Mouse (Mus musculus) lung, embryonic 16.5 days (tissue): ENCODE measurements around the gene Dnmt1. TPM values are rescaled to one million over a fixed set of nuclear protein-coding genes. Genes with fewer than 3 reads are reported as not detected.
A peak's percentile ranks its signal among the peaks of the same experiment; 100 is the strongest.

Source experiments
- ATAC-seq: fragments of 200-750 bp; cut with Nextera tagmentation; 2 replicates; pipeline ENCODE4 v1.8.0; 2017; ENCODE audit warnings: low read depth, mild to moderate bottlenecking, moderate library complexity
- H3K27ac ChIP-seq: fragments of 300-500 bp; sonication (generic); 2 replicates; pipeline ENCODE4 v1.5.1; 2014; ENCODE audit warnings: mild to moderate bottlenecking, control low read depth, low read length
- H3K27me3 ChIP-seq: fragments of 300-500 bp; sonication (generic); 2 replicates; pipeline ENCODE4 v1.6.1; 2014; ENCODE audit warnings: low read depth, low read length, mixed read lengths; ENCODE audit not compliant: control insufficient read depth, insufficient read depth
- H3K36me3 ChIP-seq: fragments of 300-500 bp; sonication (generic); 2 replicates; pipeline ENCODE4 v1.6.1; 2014; ENCODE audit warnings: low read length; ENCODE audit not compliant: control insufficient read depth, insufficient read depth
- H3K4me1 ChIP-seq: fragments of 300-500 bp; sonication (generic); replicated peaks from 2 replicates; pipeline ENCODE4 v1.6.1; 2014; ENCODE audit warnings: low read length, mixed read lengths; ENCODE audit not compliant: control insufficient read depth, insufficient read depth
- H3K4me2 ChIP-seq: fragments of 300-500 bp; sonication (generic); 2 replicates; pipeline ENCODE4 v1.6.1; 2014; ENCODE audit warnings: low read depth, low read length, control low read depth
- H3K4me3 ChIP-seq: fragments of 300-500 bp; sonication (generic); 2 replicates; pipeline ENCODE4 v1.5.1; 2014; ENCODE audit warnings: mild to moderate bottlenecking, low read length, control low read depth
- H3K9ac ChIP-seq: fragments of 300-500 bp; sonication (generic); 2 replicates; pipeline ENCODE4 v1.6.1; 2014; ENCODE audit warnings: low read length, control low read depth
- H3K9me3 ChIP-seq: fragments of 300-500 bp; sonication (generic); 2 replicates; pipeline ENCODE4 v1.6.1; 2016; ENCODE audit warnings: low read length; ENCODE audit not compliant: control insufficient read depth
- WGBS: fragments of 180-500 bp; shearing (Covaris S2); extraction: QIAGEN DNeasy Blood & Tissue Kit; methylation state at CpG from one replicate; pipeline ENCODE4 v1.1.7; 2014; 5-methylcytosine and 5-hydroxymethylcytosine counted together
- polyA plus RNA-seq: library from polyadenylated mRNA; unstranded; fragments of >200 nt; fragmentation: Nextera tagmentation; extraction: Ambion mirVana; gene quantifications from 2 replicates; pipeline ENCODE4 v1.2.1, GENCODE M21; 2015

The Dnmt1 gene
- polyA plus RNA-seq, 1 experiment from 2014 or later = 97.1 TPM

DNA sequence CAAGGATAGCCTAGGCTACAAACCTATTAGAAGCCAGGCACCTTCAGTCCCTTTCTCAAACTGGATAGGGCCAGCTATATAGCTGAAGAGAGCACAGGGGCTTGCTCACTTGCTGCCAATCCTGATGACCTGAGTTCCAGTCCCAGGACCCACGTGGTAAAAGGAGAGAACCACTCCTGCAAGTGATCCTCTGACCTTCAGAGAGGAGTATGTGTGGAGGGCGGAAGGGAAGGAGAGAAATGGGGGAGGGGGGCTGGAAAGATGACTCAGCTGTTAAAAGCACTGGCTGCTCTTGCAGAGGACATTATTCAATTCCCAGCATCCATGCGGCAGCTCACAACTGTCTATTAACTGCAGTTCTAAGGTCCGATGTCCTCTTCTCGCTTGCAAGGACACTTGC lies 19.5 kb upstream of the Dnmt1 start:
- no peaks in the 10 kb centered on the region for H3K27me3 ChIP-seq
- WGBS = 43% methylated on average over 5 of the region's 5 CpGs
- H3K36me3 ChIP-seq = no peaks in the 10 kb centered on the region
- H3K4me1 ChIP-seq = peaks cover 33% of the 10 kb centered on the region
- no peak overlapping the region for H3K4me2 ChIP-seq
- H3K9ac ChIP-seq = no peak overlapping the region
- no peaks in the 10 kb centered on the region for H3K9me3 ChIP-seq
- ATAC-seq = no peak
- H3K27ac ChIP-seq = peak overlapping the region; percentile 88
- no peak overlapping the region for H3K4me3 ChIP-seq

- Histone ChIP-seq H3K9me3 (no peaks in the 10 kb centered on the region), H3K36me3 (no peaks in the 10 kb centered on the region), H3K27me3 (no peaks in the 10 kb centered on the region), H3K4me1 (peaks cover 38% of the 10 kb centered on the region), H3K4me3 (no peak overlapping the region), H3K4me2 (peak overlapping the region; percentile 16; the same call in 1 of the 2 replicates), H3K9ac (no peak overlapping the region), H3K27ac (peak overlapping the region; percentile 88)
- 35% methylated on average over 10 of the region's 10 CpGs for WGBS
- no peak for ATAC-seq
Observed at GRCm38 (mm10) chr9:20978409-20979095, 18.9 kb upstream of the Dnmt1 start.

DNA sequence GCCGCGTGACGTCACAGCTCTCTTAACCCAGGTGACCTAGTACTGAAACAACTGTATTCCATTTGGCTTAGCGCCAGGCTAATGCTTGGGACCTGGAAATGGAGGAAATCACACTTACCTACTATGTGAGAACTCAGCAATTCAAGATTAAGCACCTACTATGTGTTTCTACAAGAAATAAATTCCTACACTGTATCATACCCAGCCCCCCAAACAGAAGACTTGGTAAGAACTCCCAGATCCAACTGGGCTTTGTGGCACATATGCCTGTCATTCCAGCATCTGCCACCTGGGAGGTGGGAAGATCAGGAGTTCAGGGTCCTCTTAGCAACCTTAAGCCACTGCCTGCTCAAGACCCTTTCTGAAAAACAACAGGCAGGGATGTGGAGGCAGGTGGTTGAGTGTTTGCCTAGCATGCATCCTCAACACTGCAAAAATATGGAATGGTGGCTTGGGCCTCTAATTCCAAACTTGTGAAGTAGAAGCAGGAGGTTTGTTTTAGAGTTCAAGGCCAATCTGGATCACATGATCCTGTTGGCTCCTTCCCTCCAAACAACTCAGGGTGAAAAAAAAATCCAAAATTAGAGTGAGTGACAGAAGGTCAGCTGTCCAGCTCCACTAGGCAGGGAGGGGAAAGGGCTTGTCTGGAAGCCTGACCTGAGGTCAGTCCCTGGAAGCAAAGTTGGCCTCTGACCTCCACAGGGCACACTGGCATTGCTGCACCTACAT lies 17.4 kb upstream of the Dnmt1 start:
- Histone ChIP-seq H3K4me3 (peak overlapping the region; percentile 92), H3K27me3 (no peaks in the 10 kb centered on the region), H3K9me3 (no peaks in the 10 kb centered on the region), H3K36me3 (no peaks in the 10 kb centered on the region), H3K9ac (peak overlapping the region; percentile 99), H3K4me1 (peaks cover 46% of the 10 kb centered on the region), H3K4me2 (peak overlapping the region; percentile 83), H3K27ac (peak overlapping the region; percentile 99)
- ATAC-seq = no peak
- WGBS = 0% methylated on average over 4 of the region's 4 CpGs

DNA sequence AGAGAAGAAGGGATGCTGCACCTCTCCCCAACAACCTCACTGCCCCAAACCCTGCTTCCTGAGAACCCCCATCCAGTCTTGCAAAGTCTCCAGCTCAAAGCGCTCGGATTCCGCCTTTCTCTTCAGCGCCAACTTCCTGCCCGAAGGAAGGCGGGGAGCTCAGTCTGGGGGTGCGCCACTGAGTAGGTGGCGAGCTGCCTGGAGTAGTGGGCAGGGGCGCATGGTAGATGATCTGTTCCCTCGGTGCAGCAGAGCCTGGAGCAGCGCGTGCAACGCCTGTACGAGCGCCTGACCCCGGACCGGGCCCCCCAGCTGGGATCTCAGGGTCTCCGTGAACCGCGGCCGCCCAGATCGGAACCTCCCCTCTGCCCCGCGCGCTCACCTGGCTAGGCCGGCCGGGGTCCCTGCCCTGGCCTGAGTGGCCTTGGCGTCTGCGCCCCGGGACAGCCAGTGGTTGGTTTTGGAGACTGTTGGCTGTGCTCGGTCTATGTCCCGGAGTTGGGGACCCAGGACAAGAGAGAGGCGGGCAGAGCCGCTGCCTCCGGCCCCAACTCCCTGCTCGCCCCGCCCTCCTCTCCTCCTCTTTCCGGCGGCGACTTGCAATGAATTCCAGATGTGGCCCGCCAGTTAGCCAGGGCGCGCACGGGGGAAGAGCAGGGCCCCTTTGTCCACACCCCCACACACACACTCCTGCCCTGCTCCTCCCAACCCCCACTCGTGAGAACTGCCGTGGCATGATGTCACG lies 16.7 kb upstream of the Dnmt1 start, which contains the start of gene S1pr2:
Gene S1pr2, minus strand, starts transcription at position 566 of the 745 bp plus-strand sequence.
- Histone ChIP-seq H3K4me3 (peak within 1 kb of the TSS; percentile 92), H3K27ac (peak within 1 kb of the TSS; percentile 99), H3K9ac (peak within 1 kb of the TSS; percentile 99), H3K36me3 (no peaks in the 10 kb centered on the region), H3K4me2 (peak within 1 kb of the TSS; percentile 83), H3K9me3 (no peaks in the 10 kb centered on the region), H3K4me1 (peaks cover 51% of the 10 kb centered on the region), H3K27me3 (no peaks in the 10 kb centered on the region)
- ATAC-seq = peak; percentile 79
- WGBS = under 1% methylated on average over 44 of the region's 47 CpGs

- Histone ChIP-seq H3K27ac (peak overlapping the region; percentile 99), H3K9ac (peak overlapping the region; percentile 99), H3K36me3 (no peaks in the 10 kb centered on the region), H3K4me3 (peak overlapping the region; percentile 92), H3K4me1 (peaks cover 57% of the 10 kb centered on the region), H3K9me3 (no peaks in the 10 kb centered on the region), H3K4me2 (peak overlapping the region; percentile 83), H3K27me3 (no peaks in the 10 kb centered on the region)
- ATAC-seq = peak; percentile 60
- WGBS = under 1% methylated on average over 45 of the region's 45 CpGs
Observed at GRCm38 (mm10) chr9:20975431-20976215, 15.9 kb upstream of the Dnmt1 start.

- WGBS = 36% methylated on average over 6 of the region's 6 CpGs
- no peaks in the 10 kb centered on the region for H3K9me3 ChIP-seq
- H3K27me3 ChIP-seq = no peaks in the 10 kb centered on the region
- H3K4me2 ChIP-seq = peak overlapping the region; percentile 83
- peak overlapping the region; percentile 94 for H3K27ac ChIP-seq
- ATAC-seq = no peak
- peaks cover 53% of the 10 kb centered on the region for H3K4me1 ChIP-seq
- peak overlapping the region; percentile 24 for H3K9ac ChIP-seq
- H3K4me3 ChIP-seq = peak overlapping the region; percentile 92
- peaks cover 9% of the 10 kb centered on the region; the same call in 1 of the 2 replicates for H3K36me3 ChIP-seq
Observed at GRCm38 (mm10) chr9:20973682-20974075, 14.0 kb upstream of the Dnmt1 start.

- H3K9me3 ChIP-seq = no peaks in the 10 kb centered on the region
- peak overlapping the region; percentile 83 for H3K4me2 ChIP-seq
- ATAC-seq = no peak
- H3K9ac ChIP-seq = peak overlapping the region; percentile 24
- peaks cover 13% of the 10 kb centered on the region for H3K36me3 ChIP-seq
- peak overlapping the region; percentile 94 for H3K27ac ChIP-seq
- peak overlapping the region; percentile 92 for H3K4me3 ChIP-seq
- peaks cover 48% of the 10 kb centered on the region for H3K4me1 ChIP-seq
- no peaks in the 10 kb centered on the region for H3K27me3 ChIP-seq
- WGBS = 79% methylated on average over 4 of the region's 4 CpGs
Observed at GRCm38 (mm10) chr9:20973001-20973681, 13.5 kb upstream of the Dnmt1 start.
